Mouse (Mus musculus) neural tube, embryonic 11.5 days (tissue): ENCODE data around the gene Hmg20a. TPM values are rescaled to one million over a fixed set of nuclear protein-coding genes. Genes with fewer than 3 reads are reported as not detected.

Experiments used
- ATAC-seq: fragments of 200-750 bp; cut with Nextera tagmentation; 2 replicates; pipeline ENCODE4 v1.8.0; 2017; ENCODE audit warnings: moderate number of reproducible peaks, mild to moderate bottlenecking, moderate TSS enrichment, moderate library complexity; ENCODE audit not compliant: insufficient read depth, low FRiP score, low TSS enrichment
- DNase-seq: peaks from one replicate; pipeline ENCODE4 v3.0.0-alpha.2; 2015; ENCODE audit warnings: low spot score
- H3K27ac ChIP-seq: fragments of 300-500 bp; sonication (generic); 2 replicates; pipeline ENCODE4 v1.5.1; 2014; ENCODE audit warnings: low read depth, mild to moderate bottlenecking, low read length
- H3K27me3 ChIP-seq: fragments of 300-500 bp; sonication (generic); 2 replicates; pipeline ENCODE4 v1.6.1; 2014; ENCODE audit warnings: mild to moderate bottlenecking, low read length, mixed read lengths; ENCODE audit not compliant: control insufficient read depth, insufficient read depth
- H3K36me3 ChIP-seq: fragments of 300-500 bp; sonication (generic); 2 replicates; pipeline ENCODE4 v1.6.1; 2014; ENCODE audit warnings: mild to moderate bottlenecking, low read length, moderate library complexity, mixed read lengths; ENCODE audit not compliant: control insufficient read depth, insufficient read depth
- H3K4me1 ChIP-seq: fragments of 300-500 bp; sonication (generic); 2 replicates; pipeline ENCODE4 v1.6.1; 2014; ENCODE audit warnings: low read length, mixed read lengths; ENCODE audit not compliant: control insufficient read depth, insufficient read depth
- H3K4me2 ChIP-seq: fragments of 300-500 bp; sonication (generic); 2 replicates; pipeline ENCODE4 v1.6.1; 2014; ENCODE audit warnings: low read depth, mild to moderate bottlenecking, moderate library complexity
- H3K4me3 ChIP-seq: fragments of 300-500 bp; sonication (generic); 2 replicates; pipeline ENCODE4 v1.5.1; 2014; ENCODE audit warnings: low read depth, low read length
- H3K9ac ChIP-seq: fragments of 300-500 bp; sonication (generic); 2 replicates; pipeline ENCODE4 v1.6.1; 2014; ENCODE audit warnings: mild to moderate bottlenecking, low read length
- H3K9me3 ChIP-seq: fragments of 300-500 bp; sonication (generic); 2 replicates; pipeline ENCODE4 v1.6.1; 2016; ENCODE audit warnings: low read length; ENCODE audit not compliant: control insufficient read depth
- WGBS: fragments of 180-500 bp; shearing (Covaris S2); extraction: QIAGEN DNeasy Blood & Tissue Kit; methylation state at CpG from one replicate; pipeline ENCODE4 v1.1.7; 2014; 5-methylcytosine and 5-hydroxymethylcytosine counted together
- polyA plus RNA-seq: library from polyadenylated mRNA; unstranded; fragments of >200 nt; fragmentation: Nextera tagmentation; extraction: Ambion mirVana; gene quantifications from 2 replicates; pipeline ENCODE4 v1.2.1, GENCODE M21; 2014

The Hmg20a gene
- polyA plus RNA-seq, 1 experiment from 2014 or later = 68.2 TPM

DNA sequence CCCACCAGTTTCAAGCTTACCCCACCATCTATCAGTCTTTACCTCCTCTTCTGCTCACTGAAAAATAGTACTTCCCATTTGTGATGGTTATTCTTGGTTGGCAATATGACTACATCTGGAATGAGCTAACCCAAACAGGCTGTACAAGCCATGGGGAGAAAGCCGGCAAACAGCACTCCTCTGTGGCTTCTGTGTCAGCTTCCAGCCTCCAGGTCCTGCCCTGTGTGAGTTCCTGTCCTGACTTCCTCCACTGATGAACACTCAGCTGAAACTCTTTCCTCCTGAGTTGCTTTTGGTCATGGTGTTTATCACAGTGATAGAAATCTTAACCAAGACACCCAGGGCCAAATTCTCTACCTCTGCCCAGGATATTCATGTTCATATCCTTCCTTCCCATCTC is 5.7 kb upstream of the Hmg20a start:
- no peak overlapping the region for H3K27ac ChIP-seq
- DNase-seq = no peak
- H3K4me3 ChIP-seq = no peak overlapping the region
- 79% methylated on average over 1 of the region's 1 CpGs for WGBS
- H3K27me3 ChIP-seq = no peaks in the 10 kb centered on the region
- H3K9me3 ChIP-seq = no peaks in the 10 kb centered on the region
- no peak overlapping the region for H3K9ac ChIP-seq
- no peak overlapping the region for H3K4me2 ChIP-seq
- peaks cover 5% of the 10 kb centered on the region; the same call in 1 of the 2 replicates for H3K4me1 ChIP-seq
- no peaks in the 10 kb centered on the region for H3K36me3 ChIP-seq
- ATAC-seq = no peak

DNA sequence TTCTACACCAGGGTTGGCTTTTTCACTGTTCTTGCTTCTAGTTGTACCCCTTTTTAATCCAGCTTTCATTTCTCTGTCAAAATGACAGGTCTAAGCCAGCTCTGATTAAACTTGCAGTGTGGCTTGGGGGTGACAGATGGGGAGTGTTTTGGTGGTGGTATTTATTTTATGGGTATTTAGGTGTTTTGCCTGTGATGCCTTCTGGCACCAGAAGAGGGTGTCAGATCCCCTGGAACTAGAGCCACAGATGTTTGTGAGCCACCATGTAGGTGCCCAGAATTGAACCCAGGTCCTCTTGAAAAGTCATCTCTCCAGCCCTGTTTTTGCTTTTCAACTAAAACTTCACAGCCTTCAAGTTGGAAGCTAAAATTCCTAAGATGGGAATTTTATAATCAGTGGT is 4.1 kb upstream of the Hmg20a start:
- no peak for DNase-seq

GRCm38 (mm10) chr9:56415393-56415792 is 3.0 kb upstream of the Hmg20a start:
- WGBS = 45% methylated on average over 1 of the region's 1 CpGs
- no peak for DNase-seq

More for the DNA sequence above, 4.1 kb upstream of the Hmg20a start:
- Histone ChIP-seq H3K9ac (no peak overlapping the region), H3K4me1 (peaks cover 5% of the 10 kb centered on the region; the same call in 1 of the 2 replicates), H3K9me3 (no peaks in the 10 kb centered on the region), H3K27me3 (no peaks in the 10 kb centered on the region), H3K36me3 (no peaks in the 10 kb centered on the region), H3K27ac (no peak overlapping the region), H3K4me2 (no peak overlapping the region), H3K4me3 (no peak overlapping the region)
- no peak for ATAC-seq

DNA sequence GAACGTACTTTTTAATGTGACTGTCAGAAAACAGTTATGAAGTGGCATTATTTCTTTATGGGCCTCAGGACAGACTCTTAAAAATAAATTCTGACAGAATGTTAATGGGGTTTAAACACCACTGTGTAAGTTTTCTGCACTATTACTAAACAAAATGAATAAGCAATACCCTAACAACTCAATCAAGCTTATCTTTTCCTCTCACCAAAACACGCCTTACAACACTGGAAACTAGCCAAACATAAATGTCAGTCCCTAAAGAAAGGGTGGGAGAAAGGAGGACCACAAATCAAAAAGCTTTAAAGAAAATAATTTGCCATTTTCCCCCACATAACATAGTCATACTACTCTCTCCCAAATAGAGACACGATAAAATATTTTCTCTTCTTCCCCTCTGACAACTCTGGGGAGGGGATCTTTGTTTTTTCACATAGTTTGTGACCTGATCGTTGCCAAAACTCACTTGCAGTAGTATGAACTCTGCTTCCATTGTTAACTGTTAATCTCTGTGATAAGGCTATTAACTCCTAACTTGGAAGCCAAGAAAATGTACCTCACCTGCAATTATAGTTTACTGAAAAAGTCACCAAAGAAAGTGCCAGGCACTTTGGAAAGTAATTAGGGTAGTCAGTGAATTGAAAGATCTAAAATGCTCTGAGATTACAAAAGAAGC is 2.3 kb upstream of the Hmg20a start:
- H3K4me1 ChIP-seq = peaks cover 5% of the 10 kb centered on the region; the same call in 1 of the 2 replicates
- no peak overlapping the region for H3K4me2 ChIP-seq
- H3K9me3 ChIP-seq = no peaks in the 10 kb centered on the region
- H3K4me3 ChIP-seq = no peak overlapping the region
- no peaks in the 10 kb centered on the region for H3K27me3 ChIP-seq
- no peak overlapping the region for H3K27ac ChIP-seq
- DNase-seq = no peak
- no peaks in the 10 kb centered on the region for H3K36me3 ChIP-seq
- ATAC-seq = no peak
- no peak overlapping the region for H3K9ac ChIP-seq
- WGBS = 70% methylated on average over 4 of the region's 4 CpGs

More at GRCm38 (mm10) chr9:56415393-56415792, 3.0 kb upstream of the Hmg20a start:
- no peaks in the 10 kb centered on the region for H3K36me3 ChIP-seq
- H3K4me1 ChIP-seq = peaks cover 5% of the 10 kb centered on the region; the same call in 1 of the 2 replicates
- no peak overlapping the region for H3K27ac ChIP-seq
- ATAC-seq = no peak
- H3K27me3 ChIP-seq = no peaks in the 10 kb centered on the region
- no peak overlapping the region for H3K4me3 ChIP-seq
- no peaks in the 10 kb centered on the region for H3K9me3 ChIP-seq
- no peak overlapping the region for H3K9ac ChIP-seq
- H3K4me2 ChIP-seq = no peak overlapping the region

GRCm38 (mm10) chr9:56417415-56417947 is 928 bp upstream of the Hmg20a start:
- ATAC-seq (peak; percentile 58), DNase-seq (peak; percentile 82)
- H3K36me3 ChIP-seq = no peaks in the 10 kb centered on the region
- peak overlapping the region; percentile 70 for H3K4me2 ChIP-seq
- H3K9me3 ChIP-seq = no peaks in the 10 kb centered on the region
- peak overlapping the region; percentile 78 for H3K4me3 ChIP-seq
- H3K9ac ChIP-seq = peak overlapping the region; percentile 80
- H3K27me3 ChIP-seq = no peaks in the 10 kb centered on the region
- H3K27ac ChIP-seq = peak overlapping the region; percentile 82
- peaks cover 5% of the 10 kb centered on the region; the same call in 1 of the 2 replicates for H3K4me1 ChIP-seq
- WGBS = under 1% methylated on average over 40 of the region's 40 CpGs

DNA sequence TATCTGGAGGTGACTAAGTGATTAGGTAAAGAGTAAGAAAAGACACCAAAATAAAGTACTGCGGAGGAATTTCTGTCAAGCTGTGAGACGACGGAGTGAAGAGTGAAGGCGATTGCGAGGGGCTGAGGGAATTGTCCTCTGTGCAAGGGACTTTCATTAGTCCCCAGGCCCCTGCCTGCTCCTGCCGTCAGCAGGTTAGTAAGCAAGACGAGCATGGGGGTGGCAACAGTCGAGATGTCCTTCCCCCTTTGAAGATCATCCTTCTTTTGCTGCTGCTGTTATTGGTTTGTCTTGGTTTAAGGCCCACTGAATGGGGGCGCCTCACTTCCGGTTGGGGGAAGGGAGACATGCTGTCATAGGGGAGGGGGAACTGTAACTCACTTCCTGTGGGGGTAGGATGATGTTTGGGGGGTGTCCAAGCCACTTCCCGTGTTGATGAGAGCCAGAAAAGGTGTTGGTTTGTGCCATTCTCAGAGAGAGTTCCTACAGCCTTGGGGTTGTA is 380 bp downstream of the Hmg20a start:
- peak overlapping the region; percentile 45 for H3K4me2 ChIP-seq
- H3K4me3 ChIP-seq = peak overlapping the region; percentile 78
- no peaks in the 10 kb centered on the region for H3K27me3 ChIP-seq
- no peaks in the 10 kb centered on the region for H3K9me3 ChIP-seq
- DNase-seq = peak; percentile 83
- peak; percentile 46 for ATAC-seq
- no peaks in the 10 kb centered on the region for H3K36me3 ChIP-seq
- H3K9ac ChIP-seq = peak overlapping the region; percentile 64
- H3K27ac ChIP-seq = peak overlapping the region; percentile 63
- WGBS = 0% methylated on average over 11 of the region's 11 CpGs
- H3K4me1 ChIP-seq = peaks cover 5% of the 10 kb centered on the region; the same call in 1 of the 2 replicates

- peaks cover 5% of the 10 kb centered on the region; the same call in 1 of the 2 replicates for H3K4me1 ChIP-seq
- no peak overlapping the region for H3K27ac ChIP-seq
Measured at GRCm38 (mm10) chr9:56420236-56420635, 1.8 kb downstream of the Hmg20a start.

DNA sequence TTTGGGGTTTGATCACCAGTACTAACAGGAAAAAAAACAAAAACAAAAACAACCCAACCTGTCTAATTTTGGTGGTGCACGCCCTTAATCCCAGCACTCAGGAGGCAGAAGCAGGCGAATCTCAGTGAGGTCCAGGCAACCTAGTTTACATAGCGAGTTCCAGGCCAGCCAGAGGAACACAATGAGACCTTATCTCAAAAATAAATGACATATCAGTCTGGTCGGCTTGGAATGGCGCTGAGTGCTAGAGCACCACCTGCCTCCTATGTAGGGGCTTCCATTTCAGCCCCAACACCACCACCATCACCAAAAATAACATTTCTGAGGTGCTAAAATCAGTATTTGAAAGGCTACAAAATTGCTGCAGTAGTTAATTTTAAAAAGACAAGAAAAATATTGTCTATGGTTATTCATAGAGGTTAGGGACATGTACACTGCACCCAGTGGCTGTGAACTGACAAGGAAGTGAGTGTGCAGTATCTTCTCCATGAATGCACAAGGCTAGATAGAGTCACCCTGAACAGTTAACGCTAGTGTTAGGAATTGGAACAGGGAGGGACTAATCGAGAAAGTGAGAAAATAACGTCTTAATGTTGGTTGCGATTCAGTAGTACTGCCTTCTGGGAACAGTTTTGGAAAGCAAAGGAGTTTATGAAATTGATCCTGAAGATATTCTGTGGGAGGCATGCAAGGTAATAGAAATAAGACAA is 2.6 kb downstream of the Hmg20a start:
- H3K9ac ChIP-seq = no peak overlapping the region
- H3K27ac ChIP-seq = no peak overlapping the region
- no peak overlapping the region for H3K4me2 ChIP-seq
- DNase-seq (no peak), ATAC-seq (no peak)
- no peaks in the 10 kb centered on the region for H3K36me3 ChIP-seq
- WGBS = 93% methylated on average over 9 of the region's 9 CpGs
- no peak overlapping the region for H3K4me3 ChIP-seq
- H3K27me3 ChIP-seq = no peaks in the 10 kb centered on the region
- no peaks in the 10 kb centered on the region for H3K9me3 ChIP-seq
- H3K4me1 ChIP-seq = peaks cover 5% of the 10 kb centered on the region; the same call in 1 of the 2 replicates

More at GRCm38 (mm10) chr9:56420236-56420635, 1.8 kb downstream of the Hmg20a start:
- DNase-seq = no peak
- no peak for ATAC-seq
- H3K4me3 ChIP-seq = no peak overlapping the region
- no peak overlapping the region for H3K4me2 ChIP-seq
- no peaks in the 10 kb centered on the region for H3K36me3 ChIP-seq
- WGBS = 100% methylated on average over 1 of the region's 1 CpGs
- H3K27me3 ChIP-seq = no peaks in the 10 kb centered on the region
- H3K9ac ChIP-seq = no peak overlapping the region
- no peaks in the 10 kb centered on the region for H3K9me3 ChIP-seq
